Mouse (Mus musculus) liver, embryonic 11.5 days (tissue): ENCODE measurements around the gene Fbxo47. TPM values are rescaled to one million over a fixed set of nuclear protein-coding genes. Genes with fewer than 3 reads are reported as not detected.

Experiments used
- ATAC-seq: fragments of 200-750 bp; cut with Nextera tagmentation; replicated peaks from 2 replicates; pipeline ENCODE4 v1.8.0; 2017; ENCODE audit warnings: moderate number of reproducible peaks, mild to moderate bottlenecking, moderate TSS enrichment, moderate library complexity; ENCODE audit not compliant: low FRiP score
- DNase-seq: peaks from one replicate; pipeline ENCODE4 v3.0.0-alpha.2; 2017; ENCODE audit warnings: low spot score
- H3K27ac ChIP-seq: fragments of 300-500 bp; sonication (generic); 2 replicates; pipeline ENCODE4 v1.5.1; 2014; ENCODE audit warnings: mild to moderate bottlenecking, low read depth, low read length, control low read depth
- H3K27me3 ChIP-seq: fragments of 300-500 bp; sonication (generic); replicated peaks from 2 replicates; pipeline ENCODE4 v1.6.1; 2014; ENCODE audit warnings: low read length, mixed read lengths; ENCODE audit not compliant: control insufficient read depth, insufficient read depth
- H3K36me3 ChIP-seq: fragments of 300-500 bp; sonication (generic); 2 replicates; pipeline ENCODE4 v1.6.1; 2014; ENCODE audit warnings: mild to moderate bottlenecking, low read length, moderate library complexity, mixed read lengths; ENCODE audit not compliant: control insufficient read depth, insufficient read depth
- H3K4me1 ChIP-seq: fragments of 300-500 bp; sonication (generic); replicated peaks from 2 replicates; pipeline ENCODE4 v1.6.1; 2014; ENCODE audit warnings: low read length, mixed read lengths; ENCODE audit not compliant: control insufficient read depth, insufficient read depth
- H3K4me2 ChIP-seq: fragments of 300-500 bp; sonication (generic); 2 replicates; pipeline ENCODE4 v1.6.1; 2014; ENCODE audit warnings: mild to moderate bottlenecking, control low read depth, moderate library complexity
- H3K4me3 ChIP-seq: fragments of 300-500 bp; sonication (generic); 2 replicates; pipeline ENCODE4 v1.5.1; 2014; ENCODE audit warnings: low read depth, low read length, control low read depth
- H3K9ac ChIP-seq: fragments of 300-500 bp; sonication (generic); 2 replicates; pipeline ENCODE4 v1.6.1; 2014; ENCODE audit warnings: low read depth, low read length, control low read depth
- H3K9me3 ChIP-seq: fragments of 300-500 bp; sonication (generic); 2 replicates; pipeline ENCODE4 v1.6.1; 2016; ENCODE audit warnings: low read length, inconsistent platforms, mixed read lengths; ENCODE audit not compliant: control insufficient read depth
- WGBS: fragments of 180-500 bp; shearing (Covaris S2); extraction: QIAGEN DNeasy Blood & Tissue Kit; methylation state at CpG from one replicate; pipeline ENCODE4 v1.1.7; 2014; 5-methylcytosine and 5-hydroxymethylcytosine counted together
- polyA plus RNA-seq: library from polyadenylated mRNA; unstranded; fragments of >200 nt; fragmentation: Nextera tagmentation; extraction: Ambion mirVana; gene quantifications from 2 replicates; pipeline ENCODE4 v1.2.1, GENCODE M21; 2014

Fbxo47 gene
- polyA plus RNA-seq, 1 experiment from 2014 or later, result 1.1 TPM

DNA sequence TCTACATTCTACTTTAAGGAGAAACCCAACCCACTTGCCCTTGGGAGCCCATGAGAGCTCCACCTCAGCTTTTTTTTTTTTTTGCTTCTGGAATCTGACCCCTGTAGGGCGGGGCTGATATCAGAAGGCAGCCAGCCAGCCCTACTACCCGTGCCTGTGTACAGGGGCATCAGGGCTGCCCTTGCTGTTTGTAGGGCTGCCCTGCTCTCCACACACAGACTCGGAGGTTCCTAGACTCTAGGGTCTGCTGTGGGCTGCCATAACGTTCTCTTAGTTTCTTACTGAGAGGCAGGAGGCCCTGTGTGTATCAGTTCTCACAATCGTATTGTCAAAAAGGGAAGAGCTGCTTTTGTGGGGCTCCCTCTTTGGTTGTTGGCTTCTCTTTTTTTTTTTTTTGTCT, 66.6 kb downstream of the Fbxo47 start:
- peaks cover 68% of the 10 kb centered on the region for H3K4me1 ChIP-seq
- peak overlapping the region; percentile 46 for H3K27ac ChIP-seq
- H3K36me3 ChIP-seq, result peaks cover 2% of the 10 kb centered on the region; the same call in 1 of the 2 replicates
- H3K9ac ChIP-seq, result 0 out of 2 replicates have a peak overlapping the region, but pooled peaks have one; percentile 7
- no peak for DNase-seq
- H3K4me2 ChIP-seq, result peak overlapping the region; percentile 39
- peak; percentile 72 for ATAC-seq
- H3K9me3 ChIP-seq, result no peaks in the 10 kb centered on the region
- 10% methylated on average over 5 of the region's 5 CpGs for WGBS
- H3K4me3 ChIP-seq, result no peak overlapping the region
- no peaks in the 10 kb centered on the region for H3K27me3 ChIP-seq

GRCm38 (mm10) chr11:97816916-97817315, 67.0 kb downstream of the Fbxo47 start:
- H3K27me3 ChIP-seq, result no peaks in the 10 kb centered on the region
- DNase-seq (no peak), ATAC-seq (no peak)
- no peak overlapping the region for H3K27ac ChIP-seq
- peaks cover 2% of the 10 kb centered on the region; the same call in 1 of the 2 replicates for H3K36me3 ChIP-seq
- no peak overlapping the region for H3K4me2 ChIP-seq
- no peaks in the 10 kb centered on the region for H3K9me3 ChIP-seq
- H3K4me3 ChIP-seq, result no peak overlapping the region
- H3K9ac ChIP-seq, result no peak overlapping the region
- H3K4me1 ChIP-seq, result peaks cover 71% of the 10 kb centered on the region
- 50% methylated on average over 9 of the region's 9 CpGs for WGBS

DNA sequence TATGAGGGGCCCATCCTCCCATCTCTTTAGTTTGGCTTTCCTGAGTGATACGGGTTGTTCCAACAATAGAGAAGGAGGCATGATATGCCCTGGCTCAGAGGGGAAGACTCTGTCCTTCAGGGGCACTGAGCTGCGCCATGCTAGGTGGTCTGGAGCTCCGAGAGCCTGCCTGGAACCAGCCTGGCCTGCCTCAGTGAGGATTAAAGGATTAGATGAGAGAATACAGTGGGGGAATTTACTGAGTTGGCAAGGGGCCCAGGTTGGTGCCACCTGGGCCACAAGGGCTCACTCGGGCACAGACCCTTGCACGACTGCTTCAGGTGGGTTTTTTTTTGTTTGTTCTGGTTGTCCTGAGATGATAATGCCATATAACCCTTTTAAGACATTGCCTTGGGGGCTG, 67.8 kb downstream of the Fbxo47 start:
- H3K9me3 ChIP-seq, result no peaks in the 10 kb centered on the region
- H3K36me3 ChIP-seq, result no peaks in the 10 kb centered on the region; the same call in 1 of the 2 replicates
- WGBS, result 77% methylated on average over 5 of the region's 5 CpGs
- DNase-seq (no peak), ATAC-seq (no peak)
- no peak overlapping the region; the same call in 1 of the 2 replicates for H3K4me2 ChIP-seq
- H3K4me3 ChIP-seq, result no peak overlapping the region
- no peak overlapping the region for H3K27ac ChIP-seq
- H3K4me1 ChIP-seq, result peaks cover 70% of the 10 kb centered on the region
- no peaks in the 10 kb centered on the region for H3K27me3 ChIP-seq
- no peak overlapping the region for H3K9ac ChIP-seq

DNA sequence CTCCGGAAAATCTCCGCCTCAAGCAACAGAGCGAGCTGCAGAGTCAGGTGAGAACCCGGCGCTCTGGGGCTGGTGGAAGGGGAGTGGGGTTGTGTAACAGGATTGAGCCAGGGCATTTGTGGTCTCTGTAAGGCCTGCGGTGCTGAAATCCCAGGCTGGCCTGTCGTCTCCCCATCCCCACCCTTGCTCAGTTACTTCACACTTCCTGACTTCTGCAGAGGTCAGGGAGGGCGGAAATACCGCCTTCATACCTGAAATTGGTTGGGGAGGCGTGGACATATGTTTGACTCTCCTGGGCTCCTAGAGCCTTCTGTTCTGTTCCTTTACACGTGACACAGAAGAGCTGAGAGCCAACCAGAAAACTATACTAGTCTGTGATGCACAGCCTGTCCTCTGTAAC, 68.2 kb downstream of the Fbxo47 start:
- 80% methylated on average over 11 of the region's 11 CpGs for WGBS
- H3K36me3 ChIP-seq, result no peaks in the 10 kb centered on the region; the same call in 1 of the 2 replicates
- H3K4me2 ChIP-seq, result no peak overlapping the region; the same call in 1 of the 2 replicates
- no peak overlapping the region for H3K4me3 ChIP-seq
- H3K27ac ChIP-seq, result no peak overlapping the region
- DNase-seq, result no peak
- no peaks in the 10 kb centered on the region for H3K27me3 ChIP-seq
- ATAC-seq, result no peak
- peaks cover 66% of the 10 kb centered on the region for H3K4me1 ChIP-seq
- no peaks in the 10 kb centered on the region for H3K9me3 ChIP-seq
- H3K9ac ChIP-seq, result no peak overlapping the region

- Histone ChIP-seq H3K9me3 (no peaks in the 10 kb centered on the region), H3K27ac (no peak overlapping the region), H3K36me3 (peaks cover 2% of the 10 kb centered on the region; the same call in 1 of the 2 replicates), H3K9ac (no peak overlapping the region), H3K4me2 (no peak overlapping the region), H3K4me3 (no peak overlapping the region), H3K4me1 (peaks cover 71% of the 10 kb centered on the region), H3K27me3 (no peaks in the 10 kb centered on the region)
- no peak for DNase-seq
- ATAC-seq, result no peak
- WGBS, result 78% methylated on average over 17 of the region's 17 CpGs
Measured at GRCm38 (mm10) chr11:97813746-97814515, 70.0 kb downstream of the Fbxo47 start.

DNA sequence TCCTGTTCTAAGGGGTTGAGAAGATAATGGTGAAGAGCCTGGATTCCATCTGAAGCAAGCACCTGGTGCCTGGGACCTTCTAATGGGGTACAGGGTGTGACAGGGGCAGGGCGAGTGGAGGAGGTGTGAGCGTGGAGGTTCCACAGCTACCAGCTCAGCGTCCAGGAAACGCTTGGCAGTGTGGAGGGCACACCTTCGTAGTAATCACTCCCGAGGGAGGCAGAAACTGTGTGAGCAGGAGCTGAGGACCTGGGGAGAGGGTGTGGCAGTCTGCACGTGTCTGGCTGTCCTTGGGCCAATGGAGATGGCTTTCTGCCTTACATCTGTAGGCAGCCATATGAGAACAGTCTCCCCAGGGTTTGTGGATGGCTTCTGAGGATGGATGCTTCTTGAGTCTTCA, 70.9 kb downstream of the Fbxo47 start:
- Histone ChIP-seq H3K4me2 (no peak overlapping the region), H3K27me3 (no peaks in the 10 kb centered on the region), H3K36me3 (peaks cover 5% of the 10 kb centered on the region; the same call in 1 of the 2 replicates), H3K9me3 (no peaks in the 10 kb centered on the region), H3K9ac (no peak overlapping the region), H3K27ac (no peak overlapping the region), H3K4me3 (no peak overlapping the region), H3K4me1 (peaks cover 71% of the 10 kb centered on the region)
- WGBS, result 61% methylated on average over 7 of the region's 7 CpGs
- DNase-seq (no peak), ATAC-seq (no peak)

DNA sequence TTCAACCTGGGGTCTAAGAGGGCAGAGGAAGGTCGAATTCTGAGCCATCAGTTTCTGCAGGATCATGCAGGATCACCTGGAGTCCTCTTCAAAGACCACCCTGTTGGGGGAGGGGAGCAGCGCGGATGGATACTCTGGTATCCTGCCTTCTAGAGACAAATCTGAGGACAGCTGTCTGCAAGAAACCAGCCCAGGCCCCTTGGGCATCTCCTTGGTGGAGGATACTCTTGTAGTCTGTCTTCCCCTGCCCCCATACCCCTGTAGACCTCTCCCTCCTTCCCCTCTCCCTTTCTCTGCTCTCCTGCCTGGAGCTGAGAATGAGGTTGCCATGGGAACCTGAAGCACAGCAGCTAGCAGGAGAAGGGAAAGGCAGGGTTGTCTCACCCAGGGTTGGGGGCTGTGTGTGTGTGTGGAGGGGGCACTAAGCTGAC, 71.4 kb downstream of the Fbxo47 start:
- H3K4me1 ChIP-seq, result peaks cover 71% of the 10 kb centered on the region
- DNase-seq (no peak), ATAC-seq (no peak)
- H3K4me3 ChIP-seq, result no peak overlapping the region
- H3K27me3 ChIP-seq, result no peaks in the 10 kb centered on the region
- 53% methylated on average over 3 of the region's 3 CpGs for WGBS
- H3K4me2 ChIP-seq, result no peak overlapping the region
- H3K9ac ChIP-seq, result no peak overlapping the region
- no peaks in the 10 kb centered on the region for H3K9me3 ChIP-seq
- H3K36me3 ChIP-seq, result peaks cover 5% of the 10 kb centered on the region; the same call in 1 of the 2 replicates
- no peak overlapping the region; the same call in 1 of the 2 replicates for H3K27ac ChIP-seq

DNA sequence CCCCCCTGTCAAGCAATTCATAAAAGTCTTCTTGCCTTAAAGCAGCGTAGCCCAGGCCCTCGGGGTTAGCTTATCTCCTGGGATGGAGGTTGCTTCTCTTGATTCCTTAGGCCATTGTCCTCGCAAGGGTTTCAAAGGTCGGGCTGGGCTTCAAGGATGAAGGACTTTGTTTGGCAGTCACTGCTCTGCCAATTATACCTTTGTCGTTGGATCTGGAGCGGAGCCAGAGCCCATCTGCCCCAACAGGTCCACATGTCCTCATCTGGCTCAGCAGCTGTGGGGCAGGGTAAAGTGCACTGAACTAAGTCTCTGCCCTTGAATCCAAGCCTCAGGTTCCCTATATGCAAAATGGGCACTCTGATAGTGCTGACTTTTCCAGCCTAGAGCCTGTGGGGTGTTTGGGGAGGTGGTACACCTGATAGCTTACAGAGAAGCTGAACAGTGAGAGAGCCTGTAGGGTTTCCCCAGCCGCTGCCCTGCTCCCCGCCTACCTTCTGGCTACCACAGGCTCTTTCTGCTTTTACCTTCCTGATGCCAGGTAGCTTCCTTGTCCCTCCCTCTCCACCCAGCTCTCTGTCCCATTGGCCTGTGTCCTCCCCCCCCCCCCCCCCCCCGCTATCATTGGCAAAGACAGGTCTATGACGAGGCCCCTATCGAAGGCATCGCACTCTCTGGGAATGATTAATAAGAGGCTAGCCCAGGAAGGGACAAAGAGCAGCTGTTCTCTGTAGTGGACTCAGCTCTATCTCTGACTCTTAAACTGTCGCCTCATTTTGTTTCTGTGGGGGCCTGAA, 72.2 kb downstream of the Fbxo47 start:
- H3K4me2 ChIP-seq, result peak overlapping the region; percentile 5
- peak overlapping the region; percentile 26 for H3K27ac ChIP-seq
- DNase-seq, result no peak
- peaks cover 65% of the 10 kb centered on the region for H3K4me1 ChIP-seq
- H3K4me3 ChIP-seq, result no peak overlapping the region
- no peak for ATAC-seq
- 58% methylated on average over 12 of the region's 13 CpGs for WGBS
- peaks cover 10% of the 10 kb centered on the region; the same call in 1 of the 2 replicates for H3K36me3 ChIP-seq
- H3K9me3 ChIP-seq, result no peaks in the 10 kb centered on the region
- H3K9ac ChIP-seq, result no peak overlapping the region
- no peaks in the 10 kb centered on the region for H3K27me3 ChIP-seq
